Mouse (Mus musculus): ENCODE measurements at regions not wholly inside any gene's neighbourhood (a gene's known extent, or its start where the extent isn't known, plus 50 kb on each side); places are given as distances from the start of the nearest gene placed in this dataset.

GRCm38 (mm10) chr9:41556888-41557287, 395.4 kb upstream of the Ubash3b start:
- H3K27me3 ChIP-seq (ENCODE audit: control insufficient read depth, insufficient read depth, low read depth, low read length) = no peaks in the 10 kb centered on the region
- 81% methylated on average over 4 of the region's 4 CpGs for WGBS
- H3K4me3 ChIP-seq (ENCODE audit: low read length) = no peak overlapping the region
- no peak overlapping the region for H3K27ac ChIP-seq (ENCODE audit: low read length)
- H3K4me1 ChIP-seq (replicated peaks; ENCODE audit: control insufficient read depth, insufficient read depth, low read length) = no peaks in the 10 kb centered on the region
- no peaks in the 10 kb centered on the region for H3K9me3 ChIP-seq (ENCODE audit: control insufficient read depth, low read length)
- no peak overlapping the region for H3K9ac ChIP-seq (ENCODE audit: low read length)
- no peak overlapping the region for H3K4me2 ChIP-seq (ENCODE audit: low read depth, low read length)
- H3K36me3 ChIP-seq (ENCODE audit: control insufficient read depth, insufficient read depth, low read length) = no peaks in the 10 kb centered on the region
- no peak for ATAC-seq (ENCODE audit: low read depth)

- no peak overlapping the region for H3K27ac ChIP-seq (ENCODE audit: low read length)
- 40% methylated on average over 1 of the region's 1 CpGs for WGBS
These were observed 384.3 kb upstream of the Ubash3b start for GRCm38 (mm10) chr9:41545776-41546175.

GRCm38 (mm10) chr9:41542511-41542910, 381.0 kb upstream of the Ubash3b start:
- no peaks in the 10 kb centered on the region for H3K9me3 ChIP-seq (ENCODE audit: control insufficient read depth, low read length)
- no peak overlapping the region for H3K9ac ChIP-seq (ENCODE audit: low read length)
- no peak overlapping the region for H3K4me3 ChIP-seq (ENCODE audit: low read length)
- H3K4me1 ChIP-seq (replicated peaks; ENCODE audit: control insufficient read depth, insufficient read depth, low read length) = no peaks in the 10 kb centered on the region
- WGBS = 44% methylated on average over 5 of the region's 5 CpGs
- no peaks in the 10 kb centered on the region for H3K36me3 ChIP-seq (ENCODE audit: control insufficient read depth, insufficient read depth, low read length)
- H3K4me2 ChIP-seq (ENCODE audit: low read depth, low read length) = no peak overlapping the region
- H3K27me3 ChIP-seq (ENCODE audit: control insufficient read depth, insufficient read depth, low read depth, low read length) = no peaks in the 10 kb centered on the region
- ATAC-seq (ENCODE audit: low read depth) = no peak
- H3K27ac ChIP-seq (ENCODE audit: low read length) = no peak overlapping the region

More at GRCm38 (mm10) chr9:41545776-41546175, 384.3 kb upstream of the Ubash3b start:
- Histone ChIP-seq H3K4me1 (replicated peaks; ENCODE audit: control insufficient read depth, insufficient read depth, low read length) (no peaks in the 10 kb centered on the region), H3K27me3 (ENCODE audit: control insufficient read depth, insufficient read depth, low read depth, low read length) (no peaks in the 10 kb centered on the region), H3K4me3 (ENCODE audit: low read length) (no peak overlapping the region), H3K9ac (ENCODE audit: low read length) (no peak overlapping the region), H3K36me3 (ENCODE audit: control insufficient read depth, insufficient read depth, low read length) (no peaks in the 10 kb centered on the region), H3K4me2 (ENCODE audit: low read depth, low read length) (no peak overlapping the region), H3K9me3 (ENCODE audit: control insufficient read depth, low read length) (no peaks in the 10 kb centered on the region)
- ATAC-seq (ENCODE audit: low read depth) = no peak

GRCm38 (mm10) chr9:41541327-41541726, 379.8 kb upstream of the Ubash3b start:
- no peaks in the 10 kb centered on the region for H3K9me3 ChIP-seq (ENCODE audit: control insufficient read depth, low read length)
- H3K4me3 ChIP-seq (ENCODE audit: low read length) = no peak overlapping the region
- no peak overlapping the region for H3K4me2 ChIP-seq (ENCODE audit: low read depth, low read length)
- H3K9ac ChIP-seq (ENCODE audit: low read length) = no peak overlapping the region
- H3K27me3 ChIP-seq (ENCODE audit: control insufficient read depth, insufficient read depth, low read depth, low read length) = no peaks in the 10 kb centered on the region
- ATAC-seq (ENCODE audit: low read depth) = no peak
- 69% methylated on average over 6 of the region's 6 CpGs for WGBS
- H3K4me1 ChIP-seq (replicated peaks; ENCODE audit: control insufficient read depth, insufficient read depth, low read length) = no peaks in the 10 kb centered on the region
- H3K36me3 ChIP-seq (ENCODE audit: control insufficient read depth, insufficient read depth, low read length) = no peaks in the 10 kb centered on the region
- H3K27ac ChIP-seq (ENCODE audit: low read length) = no peak overlapping the region

- Histone ChIP-seq H3K4me2 (ENCODE audit: low read depth, low read length) (peak overlapping the region; percentile 38), H3K27me3 (ENCODE audit: control insufficient read depth, insufficient read depth, low read depth, low read length) (no peaks in the 10 kb centered on the region), H3K9me3 (ENCODE audit: control insufficient read depth, low read length) (no peaks in the 10 kb centered on the region), H3K4me1 (replicated peaks; ENCODE audit: control insufficient read depth, insufficient read depth, low read length) (peaks cover 16% of the 10 kb centered on the region), H3K27ac (ENCODE audit: low read length) (peak overlapping the region; percentile 54), H3K4me3 (ENCODE audit: low read length) (no peak overlapping the region), H3K9ac (ENCODE audit: low read length) (no peak overlapping the region), H3K36me3 (ENCODE audit: control insufficient read depth, insufficient read depth, low read length) (no peaks in the 10 kb centered on the region)
- peak; percentile 87 for ATAC-seq (ENCODE audit: low read depth)
- WGBS = 41% methylated on average over 3 of the region's 3 CpGs
These were observed 371.3 kb upstream of the Ubash3b start for GRCm38 (mm10) chr9:41532786-41533185.

GRCm38 (mm10) chr9:41532290-41532689, 370.8 kb upstream of the Ubash3b start:
- Histone ChIP-seq H3K4me1 (replicated peaks; ENCODE audit: control insufficient read depth, insufficient read depth, low read length) (peaks cover 16% of the 10 kb centered on the region), H3K27me3 (ENCODE audit: control insufficient read depth, insufficient read depth, low read depth, low read length) (no peaks in the 10 kb centered on the region), H3K36me3 (ENCODE audit: control insufficient read depth, insufficient read depth, low read length) (no peaks in the 10 kb centered on the region), H3K4me3 (ENCODE audit: low read length) (0 out of 2 replicates have a peak overlapping the region, but pooled peaks have one; percentile 3), H3K9me3 (ENCODE audit: control insufficient read depth, low read length) (no peaks in the 10 kb centered on the region), H3K27ac (ENCODE audit: low read length) (peak overlapping the region; percentile 54), H3K9ac (ENCODE audit: low read length) (no peak overlapping the region), H3K4me2 (ENCODE audit: low read depth, low read length) (peak overlapping the region; percentile 38)
- peak; percentile 31; the same call in 1 of the 2 replicates for ATAC-seq (ENCODE audit: low read depth)
- WGBS = 15% methylated on average over 7 of the region's 7 CpGs

- no peaks in the 10 kb centered on the region for H3K36me3 ChIP-seq (ENCODE audit: control insufficient read depth, insufficient read depth, low read length)
- H3K4me2 ChIP-seq (ENCODE audit: low read depth, low read length) = no peak overlapping the region
- no peak overlapping the region for H3K27ac ChIP-seq (ENCODE audit: low read length)
- H3K9me3 ChIP-seq (ENCODE audit: control insufficient read depth, low read length) = no peaks in the 10 kb centered on the region
- no peak overlapping the region; the same call in 1 of the 2 replicates for H3K9ac ChIP-seq (ENCODE audit: low read length)
- no peak overlapping the region for H3K4me3 ChIP-seq (ENCODE audit: low read length)
- H3K27me3 ChIP-seq (ENCODE audit: control insufficient read depth, insufficient read depth, low read depth, low read length) = no peaks in the 10 kb centered on the region
- H3K4me1 ChIP-seq (replicated peaks; ENCODE audit: control insufficient read depth, insufficient read depth, low read length) = peaks cover 16% of the 10 kb centered on the region
- 0 out of 2 replicates have a peak, but pooled peaks have one; percentile 32 for ATAC-seq (ENCODE audit: low read depth)
- 54% methylated on average over 6 of the region's 6 CpGs for WGBS
These were observed 370.1 kb upstream of the Ubash3b start for GRCm38 (mm10) chr9:41531596-41531995.

GRCm38 (mm10) chr9:41526126-41526525, 364.6 kb upstream of the Ubash3b start:
- WGBS = 50% methylated on average over 8 of the region's 8 CpGs
- Histone ChIP-seq H3K27ac (ENCODE audit: low read length) (no peak overlapping the region), H3K9me3 (ENCODE audit: control insufficient read depth, low read length) (no peaks in the 10 kb centered on the region), H3K9ac (ENCODE audit: low read length) (no peak overlapping the region), H3K4me1 (replicated peaks; ENCODE audit: control insufficient read depth, insufficient read depth, low read length) (peaks cover 17% of the 10 kb centered on the region), H3K27me3 (ENCODE audit: control insufficient read depth, insufficient read depth, low read depth, low read length) (no peaks in the 10 kb centered on the region), H3K4me3 (ENCODE audit: low read length) (no peak overlapping the region), H3K36me3 (ENCODE audit: control insufficient read depth, insufficient read depth, low read length) (no peaks in the 10 kb centered on the region), H3K4me2 (ENCODE audit: low read depth, low read length) (no peak overlapping the region)
- no peak for ATAC-seq (ENCODE audit: low read depth)

GRCm38 (mm10) chr9:41525534-41525933, 364.0 kb upstream of the Ubash3b start:
- Histone ChIP-seq H3K4me2 (ENCODE audit: low read depth, low read length) (no peak overlapping the region), H3K4me1 (replicated peaks; ENCODE audit: control insufficient read depth, insufficient read depth, low read length) (peaks cover 17% of the 10 kb centered on the region), H3K27ac (ENCODE audit: low read length) (no peak overlapping the region), H3K36me3 (ENCODE audit: control insufficient read depth, insufficient read depth, low read length) (no peaks in the 10 kb centered on the region), H3K9me3 (ENCODE audit: control insufficient read depth, low read length) (no peaks in the 10 kb centered on the region), H3K27me3 (ENCODE audit: control insufficient read depth, insufficient read depth, low read depth, low read length) (no peaks in the 10 kb centered on the region), H3K4me3 (ENCODE audit: low read length) (no peak overlapping the region), H3K9ac (ENCODE audit: low read length) (no peak overlapping the region)
- WGBS = 50% methylated on average over 1 of the region's 1 CpGs
- peak; percentile 34; the same call in 1 of the 2 replicates for ATAC-seq (ENCODE audit: low read depth)

- Histone ChIP-seq H3K9me3 (ENCODE audit: control insufficient read depth, low read length) (no peaks in the 10 kb centered on the region), H3K4me2 (ENCODE audit: low read depth, low read length) (no peak overlapping the region), H3K4me1 (replicated peaks; ENCODE audit: control insufficient read depth, insufficient read depth, low read length) (peaks cover 17% of the 10 kb centered on the region), H3K4me3 (ENCODE audit: low read length) (no peak overlapping the region), H3K36me3 (ENCODE audit: control insufficient read depth, insufficient read depth, low read length) (no peaks in the 10 kb centered on the region), H3K9ac (ENCODE audit: low read length) (no peak overlapping the region), H3K27ac (ENCODE audit: low read length) (no peak overlapping the region), H3K27me3 (ENCODE audit: control insufficient read depth, insufficient read depth, low read depth, low read length) (no peaks in the 10 kb centered on the region)
- 0 out of 2 replicates have a peak, but pooled peaks have one; percentile 31 for ATAC-seq (ENCODE audit: low read depth)
- WGBS = 40% methylated on average over 7 of the region's 7 CpGs
These were observed 363.1 kb upstream of the Ubash3b start for GRCm38 (mm10) chr9:41524591-41524990.
